Mouse (Mus musculus) brain, embryonic 14.5 days (tissue): ENCODE data around the gene Grip1.
A peak's percentile ranks its signal among the peaks of the same experiment; 100 is the strongest.

Experiments used
- CTCF ChIP-seq: fragments of 200-500 bp; IDR thresholded peaks from 2 replicates; pipeline ENCODE4 v1.5.1; 2012; ENCODE audit warnings: inconsistent platforms, mild to moderate bottlenecking, moderate library complexity, borderline replicate concordance; ENCODE audit not compliant: insufficient read depth, insufficient read length; ENCODE audit errors: extremely low read depth
- POLR2A ChIP-seq: fragments of 200-500 bp; IDR thresholded peaks from 2 replicates; pipeline ENCODE4 v1.6.1; 2012; ENCODE audit warnings: mild to moderate bottlenecking, inconsistent platforms, borderline replicate concordance; ENCODE audit not compliant: poor library complexity, insufficient read depth, insufficient read length, severe bottlenecking; ENCODE audit errors: extremely low read depth

DNA sequence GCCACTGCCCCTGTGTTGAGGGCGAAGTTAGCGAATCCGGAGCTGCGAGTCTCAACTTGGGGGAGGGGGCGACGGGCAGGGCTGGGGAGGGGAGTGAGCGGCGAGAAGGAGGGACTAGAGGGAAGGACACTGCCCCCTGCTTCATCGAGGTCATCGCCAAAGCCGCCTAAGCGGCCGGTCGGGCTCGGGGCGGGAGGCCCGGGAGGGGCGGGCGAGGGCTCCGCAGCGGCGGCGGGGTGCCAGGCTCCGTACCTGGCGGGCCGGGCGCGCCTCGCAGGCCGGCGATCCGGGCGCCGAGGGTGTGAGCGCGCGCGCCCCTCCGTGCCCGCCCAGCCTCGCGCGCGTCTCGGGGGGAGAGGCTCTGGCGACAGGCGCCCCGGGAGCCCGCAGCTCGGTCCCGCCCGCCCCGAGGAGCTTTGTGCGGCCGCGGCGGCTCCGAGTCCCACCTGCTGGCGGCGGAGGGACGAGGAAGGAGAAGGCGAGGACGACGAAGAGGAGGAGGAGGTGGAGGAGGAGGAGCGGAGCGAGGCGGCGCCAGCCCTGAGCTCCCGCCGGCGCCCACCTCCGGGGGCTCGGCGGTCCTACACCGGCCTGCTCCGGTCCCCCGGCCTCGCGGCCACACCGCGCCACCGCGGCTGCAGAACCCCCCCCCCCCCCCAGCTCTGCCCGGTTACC, at the start of gene Grip1:
- TF ChIP-seq CTCF (no peak), POLR2A (peak; percentile 37)
